Mouse (Mus musculus): ENCODE measurements at regions not wholly inside any gene's neighbourhood (a gene's known extent, or its start where the extent isn't known, plus 50 kb on each side); places are given as distances from the start of the nearest gene placed in this dataset.
A peak's percentile ranks its signal among the peaks of the same experiment; 100 is the strongest.

DNA sequence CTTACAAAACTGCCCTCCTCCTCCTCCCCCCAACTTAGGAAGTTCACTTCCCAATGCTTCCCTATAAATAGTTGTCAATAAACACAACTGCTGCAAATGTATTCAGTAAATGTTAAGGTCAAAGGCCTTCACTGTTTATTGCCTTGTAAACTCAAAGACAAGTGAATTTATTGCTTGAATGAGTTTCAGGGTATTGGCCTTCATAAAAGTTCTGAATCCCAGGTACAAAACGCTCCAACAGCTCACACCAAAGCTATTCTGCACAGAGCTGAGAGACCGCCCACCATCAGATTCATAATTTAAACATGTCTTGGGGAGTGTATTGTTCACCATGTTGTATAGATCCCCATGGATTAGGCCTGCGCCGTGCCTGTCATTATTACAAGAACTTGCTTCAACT is 53.9 kb upstream of the Cdkn3 start:
- ATAC-seq (ENCODE audit: low read depth) = no peak
- no peaks in the 10 kb centered on the region for H3K9me3 ChIP-seq
- H3K9ac ChIP-seq = no peak overlapping the region
- 35% methylated on average over 4 of the region's 4 CpGs for WGBS
- no peak overlapping the region for H3K4me2 ChIP-seq
- no peak overlapping the region for H3K27ac ChIP-seq (replicated peaks)
- no peaks in the 10 kb centered on the region for H3K27me3 ChIP-seq
- peaks cover 8% of the 10 kb centered on the region for H3K4me1 ChIP-seq (replicated peaks)
- no peaks in the 10 kb centered on the region for H3K36me3 ChIP-seq
- no peak overlapping the region for H3K4me3 ChIP-seq

DNA sequence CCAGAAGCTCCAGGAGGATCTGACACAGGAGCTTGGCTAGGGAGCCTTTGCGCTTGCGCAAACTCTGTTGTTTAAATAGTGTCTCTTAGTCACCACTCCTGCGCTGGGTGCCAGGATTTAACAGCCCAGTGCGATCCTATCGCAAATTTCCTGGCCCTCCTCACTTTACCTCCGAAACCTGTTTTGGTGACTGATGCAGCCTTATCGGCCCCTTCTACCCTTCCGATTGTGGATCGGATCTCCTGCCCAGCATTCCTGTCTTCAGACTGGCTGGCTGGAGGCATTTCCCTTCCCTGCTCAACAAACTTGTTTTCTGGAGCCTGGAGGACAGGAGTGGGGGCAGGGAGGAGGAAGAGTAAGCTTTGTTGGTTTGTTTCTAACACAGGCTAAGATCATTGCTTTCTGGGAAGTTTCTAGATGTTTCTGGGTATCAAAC is 56.0 kb upstream of the Cdkn3 start:
- H3K27me3 ChIP-seq = no peaks in the 10 kb centered on the region
- no peak overlapping the region for H3K4me3 ChIP-seq
- H3K27ac ChIP-seq (replicated peaks) = no peak overlapping the region
- no peaks in the 10 kb centered on the region for H3K9me3 ChIP-seq
- 73% methylated on average over 9 of the region's 9 CpGs for WGBS
- H3K4me1 ChIP-seq (replicated peaks) = no peaks in the 10 kb centered on the region; the same call in 1 of the 2 replicates
- H3K36me3 ChIP-seq = no peaks in the 10 kb centered on the region
- H3K4me2 ChIP-seq = no peak overlapping the region
- no peak overlapping the region for H3K9ac ChIP-seq
- ATAC-seq (ENCODE audit: low read depth) = no peak

DNA sequence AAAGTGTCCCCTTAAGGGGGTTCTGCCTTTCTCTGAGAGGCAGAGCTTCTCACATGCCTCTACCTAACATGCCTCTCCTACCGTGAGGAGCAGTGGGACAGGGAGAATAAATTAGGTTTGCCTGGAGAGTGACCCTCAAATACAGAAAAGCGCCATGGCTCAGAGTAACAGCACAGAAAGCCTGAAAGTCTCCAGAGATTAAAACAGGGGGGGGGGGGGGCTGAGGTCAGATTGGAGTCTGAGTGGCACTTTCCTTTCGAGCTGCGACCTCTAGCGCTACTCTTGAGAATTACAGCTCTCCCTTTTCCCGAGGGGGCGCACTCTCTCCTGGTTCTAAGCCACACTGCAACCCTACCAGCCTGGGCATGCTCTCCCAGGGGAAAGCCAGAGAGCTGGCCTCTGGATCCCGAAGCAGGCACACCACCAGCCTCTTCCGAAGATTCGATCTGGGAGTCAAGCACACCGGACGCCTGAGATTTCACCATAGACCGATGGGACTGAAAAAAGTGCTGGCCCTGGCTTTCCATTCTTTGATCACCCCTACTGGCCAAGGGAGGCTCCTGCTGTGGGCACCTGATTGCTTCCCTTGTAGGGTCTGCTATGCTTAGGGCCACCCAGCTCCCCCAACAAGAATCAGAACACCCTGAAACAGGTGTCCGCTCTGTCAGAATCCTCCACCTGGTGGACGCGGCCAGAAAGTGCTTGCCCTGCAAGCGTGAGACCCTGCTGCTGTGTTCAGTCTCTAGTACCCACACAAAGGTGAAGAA is 57.5 kb upstream of the Cdkn3 start:
- Histone ChIP-seq H3K9me3 (no peaks in the 10 kb centered on the region), H3K9ac (no peak overlapping the region), H3K36me3 (no peaks in the 10 kb centered on the region), H3K4me3 (no peak overlapping the region), H3K4me1 (replicated peaks) (no peaks in the 10 kb centered on the region; the same call in 1 of the 2 replicates), H3K27ac (replicated peaks) (no peak overlapping the region), H3K4me2 (no peak overlapping the region), H3K27me3 (no peaks in the 10 kb centered on the region)
- peak; percentile 61; the same call in 1 of the 2 replicates for ATAC-seq (ENCODE audit: low read depth)
- WGBS = 29% methylated on average over 17 of the region's 17 CpGs

DNA sequence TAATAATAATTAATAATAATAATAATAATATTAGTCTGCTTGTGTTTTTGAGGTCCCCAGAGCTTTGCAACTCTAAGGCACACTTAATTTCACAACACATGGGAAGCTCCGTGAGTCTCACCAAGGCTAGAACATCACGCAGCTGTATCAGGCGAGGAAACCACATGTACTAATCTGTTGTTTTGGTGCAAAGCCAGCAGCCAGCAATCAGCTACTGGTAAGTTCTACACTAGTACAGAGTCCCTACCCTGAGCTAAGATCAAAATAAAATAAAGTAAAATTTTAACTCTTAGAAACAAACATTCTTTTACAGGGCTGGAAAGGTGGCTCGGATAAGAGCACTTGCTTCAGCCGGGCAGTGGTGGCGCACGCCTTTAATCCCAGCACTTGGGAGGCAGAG is 67.8 kb upstream of the Cdkn3 start:
- H3K36me3 ChIP-seq = no peaks in the 10 kb centered on the region
- H3K27ac ChIP-seq (replicated peaks) = no peak overlapping the region
- no peak overlapping the region for H3K4me3 ChIP-seq
- WGBS = 95% methylated on average over 7 of the region's 7 CpGs
- H3K4me2 ChIP-seq = no peak overlapping the region
- no peaks in the 10 kb centered on the region for H3K9me3 ChIP-seq
- no peak for ATAC-seq (ENCODE audit: low read depth)
- no peak overlapping the region for H3K9ac ChIP-seq
- H3K27me3 ChIP-seq = no peaks in the 10 kb centered on the region
- no peaks in the 10 kb centered on the region for H3K4me1 ChIP-seq (replicated peaks)

DNA sequence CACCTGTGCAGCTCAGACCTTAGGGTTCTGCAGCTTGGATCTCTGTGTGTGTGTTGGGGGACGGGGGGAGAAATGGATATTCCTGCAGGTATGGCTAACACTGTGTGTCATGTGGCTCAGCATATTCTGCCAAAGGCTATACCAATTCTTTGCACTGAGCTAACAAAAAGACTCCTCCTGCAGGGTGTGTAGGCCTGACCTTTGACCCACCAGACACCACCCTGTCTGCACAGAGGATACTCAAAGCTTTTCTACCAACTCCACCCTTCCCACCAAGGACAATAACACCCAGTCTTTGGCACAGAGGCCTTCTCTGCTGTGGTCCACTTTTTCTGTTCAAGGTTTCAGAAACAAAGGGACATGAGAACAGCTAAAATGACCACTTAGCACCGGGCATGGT is 68.3 kb upstream of the Cdkn3 start:
- Histone ChIP-seq H3K4me2 (no peak overlapping the region), H3K4me3 (no peak overlapping the region), H3K27me3 (no peaks in the 10 kb centered on the region), H3K4me1 (replicated peaks) (no peaks in the 10 kb centered on the region), H3K36me3 (no peaks in the 10 kb centered on the region), H3K27ac (replicated peaks) (no peak overlapping the region), H3K9me3 (no peaks in the 10 kb centered on the region), H3K9ac (no peak overlapping the region)
- 82% methylated on average over 2 of the region's 2 CpGs for WGBS
- ATAC-seq (ENCODE audit: low read depth) = no peak

DNA sequence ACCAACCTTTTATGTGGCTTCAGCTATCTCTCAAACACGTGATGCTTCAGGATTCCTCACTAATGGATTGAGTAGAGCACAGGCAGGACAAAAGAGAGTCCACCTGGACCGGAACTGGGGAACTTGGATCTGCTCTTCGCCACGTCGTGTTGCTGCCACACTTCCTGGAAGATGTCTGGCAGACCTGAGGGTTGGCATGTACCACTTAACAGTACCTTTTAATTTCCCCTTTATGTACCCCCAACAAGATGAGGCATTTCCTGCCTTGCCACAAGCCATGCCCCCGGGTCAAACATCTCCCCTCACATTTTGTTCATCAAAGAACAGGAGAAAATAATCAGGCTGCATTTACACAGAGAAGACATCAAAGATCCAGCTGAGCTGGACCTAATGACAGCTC is 77.6 kb upstream of the Cdkn3 start:
- Histone ChIP-seq H3K27ac (replicated peaks) (no peak overlapping the region), H3K4me3 (no peak overlapping the region), H3K4me2 (no peak overlapping the region), H3K27me3 (no peaks in the 10 kb centered on the region), H3K9ac (no peak overlapping the region), H3K9me3 (no peaks in the 10 kb centered on the region), H3K4me1 (replicated peaks) (no peaks in the 10 kb centered on the region), H3K36me3 (no peaks in the 10 kb centered on the region)
- no peak for ATAC-seq (ENCODE audit: low read depth)
- WGBS = 86% methylated on average over 6 of the region's 6 CpGs

DNA sequence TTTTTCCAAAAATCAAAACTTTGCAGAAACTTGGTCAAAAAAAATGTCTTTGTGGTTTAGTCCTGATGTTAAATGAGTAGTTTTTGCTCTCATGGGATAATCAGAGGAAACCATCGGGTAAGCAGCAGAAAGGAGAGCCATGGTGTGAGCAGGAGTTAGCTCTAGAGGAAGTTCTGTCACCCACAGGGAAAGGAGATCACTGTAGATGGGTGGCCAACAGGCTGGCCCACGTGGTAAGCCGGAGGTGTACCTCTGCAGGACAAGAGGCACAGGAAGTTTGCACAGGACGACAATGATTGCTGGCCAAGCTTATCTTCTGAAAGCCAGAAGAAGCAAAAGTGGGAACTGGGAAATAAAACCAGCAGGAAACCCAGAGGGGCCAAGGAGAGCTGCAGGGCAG is 81.4 kb upstream of the Cdkn3 start:
- no peak overlapping the region for H3K4me3 ChIP-seq
- no peak overlapping the region for H3K4me2 ChIP-seq
- no peaks in the 10 kb centered on the region for H3K4me1 ChIP-seq (replicated peaks)
- no peak for ATAC-seq (ENCODE audit: low read depth)
- H3K36me3 ChIP-seq = no peaks in the 10 kb centered on the region
- WGBS = 73% methylated on average over 4 of the region's 4 CpGs
- no peak overlapping the region for H3K9ac ChIP-seq
- H3K27me3 ChIP-seq = no peaks in the 10 kb centered on the region
- no peaks in the 10 kb centered on the region for H3K9me3 ChIP-seq
- no peak overlapping the region for H3K27ac ChIP-seq (replicated peaks)

DNA sequence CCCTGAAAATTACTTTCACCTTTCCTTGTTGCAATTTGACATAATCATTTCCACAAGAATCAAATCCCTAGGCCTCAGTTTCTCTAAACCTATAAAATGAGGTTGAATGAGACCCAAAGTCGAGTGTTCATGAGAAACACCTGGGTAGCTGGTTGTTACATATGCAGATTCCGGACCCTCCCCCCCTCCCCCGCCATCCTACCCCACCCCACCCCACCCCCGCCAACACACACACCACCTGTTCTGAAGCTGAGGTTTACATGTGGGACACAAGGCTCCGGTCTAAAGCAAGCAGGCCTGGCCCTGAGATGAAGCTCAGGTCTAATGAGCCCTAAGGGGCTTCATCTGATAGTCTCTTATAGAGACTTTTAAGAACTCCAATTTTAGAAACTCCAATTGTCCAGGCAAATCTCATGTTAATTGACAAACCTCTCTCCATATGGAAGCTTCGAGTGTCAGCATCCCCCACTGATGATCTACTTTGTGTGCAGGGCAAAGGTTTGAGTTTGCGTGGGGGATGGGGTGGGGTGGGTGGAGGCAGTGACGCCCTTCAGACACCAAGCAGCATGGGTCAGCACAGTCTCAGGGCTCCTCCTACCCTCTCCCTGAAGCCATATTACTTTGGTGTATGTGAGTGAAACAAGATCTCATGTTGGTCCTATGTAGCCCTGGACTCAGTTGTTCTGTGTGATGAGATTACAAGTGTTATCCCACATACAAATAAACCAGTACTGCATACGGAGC is 88.7 kb upstream of the Cdkn3 start:
- Histone ChIP-seq H3K27me3 (no peaks in the 10 kb centered on the region), H3K4me3 (no peak overlapping the region), H3K9ac (no peak overlapping the region), H3K27ac (replicated peaks) (no peak overlapping the region), H3K4me1 (replicated peaks) (no peaks in the 10 kb centered on the region), H3K4me2 (no peak overlapping the region), H3K36me3 (no peaks in the 10 kb centered on the region), H3K9me3 (no peaks in the 10 kb centered on the region)
- no peak for ATAC-seq (ENCODE audit: low read depth)
- WGBS = 88% methylated on average over 9 of the region's 9 CpGs

DNA sequence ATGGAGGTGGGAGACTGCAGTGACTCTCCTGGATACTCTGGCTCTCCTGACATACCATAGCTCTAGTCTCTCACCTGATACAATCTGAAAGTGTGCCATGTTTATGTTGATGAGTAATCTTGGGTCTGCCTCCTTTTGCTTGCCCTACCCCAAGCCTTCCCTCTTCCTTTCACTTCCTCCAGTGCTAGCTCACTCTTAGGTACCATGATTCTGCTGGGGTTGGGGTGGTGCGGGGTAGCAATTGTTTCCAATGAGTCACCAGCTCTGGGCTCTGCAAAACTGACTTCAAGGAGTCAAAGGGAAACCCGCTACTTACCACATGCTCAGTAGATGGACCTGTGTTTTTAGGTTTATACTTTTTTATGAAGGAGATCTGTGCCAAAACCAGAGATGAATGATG is 89.3 kb upstream of the Cdkn3 start:
- no peak overlapping the region for H3K4me3 ChIP-seq
- 92% methylated on average over 2 of the region's 2 CpGs for WGBS
- no peak overlapping the region for H3K9ac ChIP-seq
- H3K27ac ChIP-seq (replicated peaks) = no peak overlapping the region
- H3K4me2 ChIP-seq = no peak overlapping the region
- no peaks in the 10 kb centered on the region for H3K27me3 ChIP-seq
- H3K36me3 ChIP-seq = no peaks in the 10 kb centered on the region
- no peaks in the 10 kb centered on the region for H3K4me1 ChIP-seq (replicated peaks)
- H3K9me3 ChIP-seq = no peaks in the 10 kb centered on the region
- no peak for ATAC-seq (ENCODE audit: low read depth)

DNA sequence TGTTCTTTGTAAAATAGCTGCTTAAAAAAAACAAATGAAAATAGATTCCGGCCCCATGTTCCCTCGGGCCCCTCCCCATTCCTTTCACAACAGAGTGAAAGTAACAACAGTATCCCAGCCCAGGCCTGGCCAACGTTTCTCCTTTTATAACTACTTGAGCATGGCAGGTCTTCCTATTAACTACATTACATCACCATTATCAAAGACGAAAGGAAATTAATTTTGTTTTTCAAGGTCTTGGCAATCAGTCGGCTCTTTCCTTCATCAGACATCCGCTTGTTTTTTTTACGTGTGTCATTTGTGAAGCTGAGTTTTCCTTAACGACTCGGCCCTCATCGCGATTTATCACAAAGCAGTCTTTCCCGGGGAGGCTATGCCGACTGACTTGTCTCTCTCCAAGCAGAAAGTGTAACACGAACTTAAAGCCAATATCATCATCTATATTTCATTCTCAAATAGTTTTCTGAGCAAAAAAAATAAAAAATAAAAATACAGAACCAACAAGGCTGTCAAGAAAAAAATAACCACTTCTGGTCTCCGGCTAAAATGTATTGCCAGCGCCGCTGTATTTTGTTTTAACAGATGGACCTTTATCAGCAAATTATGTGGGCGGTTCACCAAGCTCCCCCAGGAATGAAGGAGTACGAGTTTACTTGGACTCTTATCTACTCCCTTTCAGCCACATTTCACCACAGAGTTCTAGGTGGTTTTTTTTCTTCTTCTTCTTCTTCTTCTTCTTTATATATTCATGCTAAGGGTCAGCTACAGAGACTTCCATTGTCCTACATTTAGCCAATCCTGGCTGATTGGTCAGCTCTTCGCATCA is 89.9 kb upstream of the Cdkn3 start:
- Histone ChIP-seq H3K9me3 (no peaks in the 10 kb centered on the region), H3K4me3 (no peak overlapping the region), H3K4me2 (no peak overlapping the region), H3K36me3 (no peaks in the 10 kb centered on the region), H3K4me1 (replicated peaks) (no peaks in the 10 kb centered on the region), H3K27me3 (no peaks in the 10 kb centered on the region), H3K9ac (no peak overlapping the region), H3K27ac (replicated peaks) (no peak overlapping the region)
- ATAC-seq (ENCODE audit: low read depth) = no peak
- 77% methylated on average over 20 of the region's 20 CpGs for WGBS

DNA sequence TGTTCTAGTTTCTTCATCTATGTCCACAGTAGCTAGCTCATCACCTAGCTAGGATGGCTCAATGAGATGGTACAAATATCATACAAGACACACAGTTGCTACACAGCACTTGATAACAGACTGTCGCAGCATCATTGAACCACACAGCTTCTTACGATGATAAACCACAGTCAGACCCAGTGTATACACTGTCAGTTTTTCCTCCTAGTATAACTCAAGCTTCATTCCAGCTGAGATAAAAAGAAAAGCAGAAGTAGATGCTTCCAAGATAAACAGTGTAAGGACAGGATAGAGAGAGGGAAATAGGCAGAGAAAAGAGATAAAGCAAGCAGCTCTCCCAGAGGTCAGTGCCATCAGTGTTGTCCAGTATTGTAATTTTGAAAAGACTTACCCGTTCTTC is 92.1 kb upstream of the Cdkn3 start:
- no peak for ATAC-seq (ENCODE audit: low read depth)
- H3K9ac ChIP-seq = no peak overlapping the region
- no peaks in the 10 kb centered on the region for H3K27me3 ChIP-seq
- no peak overlapping the region for H3K27ac ChIP-seq (replicated peaks)
- H3K36me3 ChIP-seq = no peaks in the 10 kb centered on the region
- no peaks in the 10 kb centered on the region for H3K4me1 ChIP-seq (replicated peaks)
- no peak overlapping the region for H3K4me3 ChIP-seq
- no peaks in the 10 kb centered on the region for H3K9me3 ChIP-seq
- no peak overlapping the region for H3K4me2 ChIP-seq
- WGBS = 87% methylated on average over 3 of the region's 3 CpGs

DNA sequence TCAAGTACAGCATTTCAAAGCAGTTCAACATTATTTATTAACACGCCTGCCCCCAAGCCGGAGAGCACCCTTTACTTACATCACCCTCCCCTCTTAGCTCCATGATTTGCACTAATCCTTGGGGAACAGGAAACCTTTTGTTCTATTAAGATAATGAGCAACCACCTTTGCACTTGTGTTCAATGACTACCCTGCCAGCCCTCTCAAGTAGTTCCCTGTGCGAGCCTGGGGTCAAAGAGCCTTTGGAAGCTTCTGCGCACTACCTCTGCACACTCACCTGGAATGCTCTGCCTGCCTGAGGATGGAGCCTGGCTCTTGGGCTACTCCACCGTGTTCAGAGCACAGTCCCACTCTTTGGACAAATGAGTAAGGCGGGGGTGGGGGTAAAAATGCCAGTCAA is 96.0 kb upstream of the Cdkn3 start:
- H3K4me1 ChIP-seq (replicated peaks) = peaks cover 17% of the 10 kb centered on the region
- 68% methylated on average over 6 of the region's 6 CpGs for WGBS

More for the DNA sequence above, 96.0 kb upstream of the Cdkn3 start:
- H3K9ac ChIP-seq = no peak overlapping the region
- H3K9me3 ChIP-seq = no peaks in the 10 kb centered on the region
- H3K4me2 ChIP-seq = no peak overlapping the region
- no peak overlapping the region for H3K27ac ChIP-seq (replicated peaks)
- H3K4me3 ChIP-seq = no peak overlapping the region
- no peak for ATAC-seq (ENCODE audit: low read depth)
- no peaks in the 10 kb centered on the region for H3K27me3 ChIP-seq
- no peaks in the 10 kb centered on the region for H3K36me3 ChIP-seq

Data from neural tube, embryonic 13.5 days (tissue).